Mouse (Mus musculus) kidney, embryonic 14.5 days (tissue): ENCODE results near the gene Igsf8. TPM values are rescaled to one million over a fixed set of nuclear protein-coding genes. Genes with fewer than 3 reads are reported as not detected.

Experiments
- ATAC-seq: fragments of 200-750 bp; cut with Nextera tagmentation; 2 replicates; pipeline ENCODE4 v1.8.0; 2017; ENCODE audit warnings: moderate number of reproducible peaks, mild to moderate bottlenecking, moderate TSS enrichment, moderate library complexity; ENCODE audit not compliant: low FRiP score, low TSS enrichment
- H3K27ac ChIP-seq: fragments of 300-500 bp; sonication (generic); 2 replicates; pipeline ENCODE4 v1.5.1; 2014; ENCODE audit warnings: low read depth, mild to moderate bottlenecking, low read length, moderate library complexity, mixed read lengths
- H3K27me3 ChIP-seq: fragments of 300-500 bp; sonication (generic); 2 replicates; pipeline ENCODE4 v1.6.1; 2014; ENCODE audit warnings: mild to moderate bottlenecking, low read length; ENCODE audit not compliant: control insufficient read depth, insufficient read depth
- H3K36me3 ChIP-seq: fragments of 300-500 bp; sonication (generic); 2 replicates; pipeline ENCODE4 v1.6.1; 2014; ENCODE audit warnings: low read length, mixed read lengths; ENCODE audit not compliant: control insufficient read depth, insufficient read depth
- H3K4me1 ChIP-seq: fragments of 300-500 bp; sonication (generic); 2 replicates; pipeline ENCODE4 v1.6.1; 2014; ENCODE audit warnings: low read length, mixed read lengths; ENCODE audit not compliant: control insufficient read depth, insufficient read depth
- H3K4me2 ChIP-seq: fragments of 300-500 bp; sonication (generic); replicated peaks from 2 replicates; pipeline ENCODE4 v1.6.1; 2014; ENCODE audit warnings: low read depth, mild to moderate bottlenecking, low read length
- H3K4me3 ChIP-seq: fragments of 300-500 bp; sonication (generic); 2 replicates; pipeline ENCODE4 v1.5.1; 2014; ENCODE audit warnings: mild to moderate bottlenecking, low read length
- H3K9ac ChIP-seq: fragments of 300-500 bp; sonication (generic); 2 replicates; pipeline ENCODE4 v1.6.1; 2014; ENCODE audit warnings: low read depth, mild to moderate bottlenecking, low read length, moderate library complexity
- H3K9me3 ChIP-seq: fragments of 300-500 bp; sonication (generic); 2 replicates; pipeline ENCODE4 v1.6.1; 2016; ENCODE audit warnings: low read length; ENCODE audit not compliant: control insufficient read depth
- WGBS: fragments of 180-500 bp; shearing (Covaris S2); extraction: QIAGEN DNeasy Blood & Tissue Kit; methylation state at CpG from one replicate; pipeline ENCODE4 v1.1.7; 2014; 5-methylcytosine and 5-hydroxymethylcytosine counted together
- polyA plus RNA-seq: library from polyadenylated mRNA; unstranded; fragments of >200 nt; fragmentation: Nextera tagmentation; extraction: Ambion mirVana; gene quantifications from 2 replicates; pipeline ENCODE4 v1.2.1, GENCODE M21; 2014

Gene Igsf8
- polyA plus RNA-seq, 1 experiment from 2014 or later, result 53.1 TPM

DNA sequence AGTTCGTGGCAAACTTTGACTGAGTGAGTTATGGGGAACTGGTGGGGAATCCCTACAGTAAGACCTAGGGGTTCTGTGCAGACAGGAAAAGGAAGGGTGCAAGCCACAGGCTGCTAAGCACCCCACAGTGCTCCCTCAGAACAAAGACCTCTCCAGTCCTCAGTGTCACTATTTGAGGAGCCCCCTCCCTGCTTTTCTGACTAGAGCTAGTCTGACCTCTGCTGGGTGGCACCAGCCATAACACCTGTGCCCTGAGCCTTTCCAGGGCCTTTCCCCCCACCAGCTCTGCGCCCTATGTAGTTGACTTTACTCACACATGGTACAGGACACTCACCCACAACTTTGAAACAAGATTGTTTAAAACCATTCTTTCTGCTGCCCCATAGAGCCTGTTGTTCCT, 13.8 kb upstream of the Igsf8 start:
- peak; percentile 68 for ATAC-seq
- Histone ChIP-seq H3K4me3 (no peak overlapping the region), H3K4me1 (0 out of 2 replicates have a peak, but pooled peaks cover 3% of the 10 kb centered on the region), H3K4me2 (no peak overlapping the region), H3K9me3 (no peaks in the 10 kb centered on the region), H3K9ac (no peak overlapping the region), H3K27me3 (peaks cover 8% of the 10 kb centered on the region; the same call in 1 of the 2 replicates), H3K27ac (no peak overlapping the region), H3K36me3 (no peaks in the 10 kb centered on the region)
- 62% methylated on average over 2 of the region's 2 CpGs for WGBS

DNA sequence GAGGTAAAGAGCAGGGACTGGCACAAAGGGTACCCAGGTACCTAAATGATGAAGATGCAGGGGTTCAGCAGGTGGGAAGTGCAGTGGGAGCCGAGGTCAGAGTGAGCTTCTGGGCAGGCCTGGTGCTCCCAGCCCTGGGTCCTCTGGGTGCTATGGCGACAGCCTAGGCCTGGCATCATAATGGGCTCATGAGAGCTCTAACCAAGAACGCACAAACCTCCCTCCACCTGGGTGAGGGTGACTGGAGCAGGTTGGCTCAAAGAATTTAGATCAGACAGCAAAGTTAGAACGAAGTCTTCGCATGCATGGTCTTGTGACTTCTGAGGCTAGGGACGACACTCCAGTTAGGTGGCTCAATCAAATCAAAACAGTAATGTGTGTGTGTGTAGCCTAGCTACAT, 3.1 kb upstream of the Igsf8 start, which contains the start of gene Atp1a4:
TSS of gene Atp1a4 (minus strand) at position 101 of the 400 bp plus-strand sequence.
- Histone ChIP-seq H3K4me2 (no peak within 1 kb of the TSS), H3K36me3 (no peaks in the 10 kb centered on the region), H3K4me3 (no peak within 1 kb of the TSS), H3K27me3 (no peaks in the 10 kb centered on the region), H3K9me3 (no peaks in the 10 kb centered on the region), H3K27ac (no peak within 1 kb of the TSS), H3K9ac (no peak within 1 kb of the TSS), H3K4me1 (no peaks in the 10 kb centered on the region)
- 0 out of 2 replicates have a peak, but pooled peaks have one; percentile 4 for ATAC-seq
- WGBS, result 86% methylated on average over 6 of the region's 6 CpGs

DNA sequence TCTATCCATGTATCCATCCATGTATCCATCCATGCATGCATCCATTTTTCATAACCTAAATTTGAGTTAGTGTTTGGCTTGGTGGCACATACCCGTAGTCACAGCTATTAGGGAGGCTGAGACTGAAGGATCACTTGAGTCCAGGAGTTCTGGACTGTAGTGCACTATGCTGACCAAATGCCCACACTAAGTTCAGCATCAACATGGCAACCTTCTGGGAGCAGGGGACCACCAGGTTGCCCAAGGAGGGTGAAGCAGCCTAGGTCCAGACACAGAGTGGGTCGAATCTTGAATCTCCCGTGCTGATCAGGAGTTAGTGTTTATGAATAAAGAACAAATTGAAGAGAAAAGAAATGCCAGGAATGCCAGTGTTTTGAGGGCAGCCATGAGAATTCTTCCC, 9.8 kb downstream of the Igsf8 start:
- H3K36me3 ChIP-seq, result no peaks in the 10 kb centered on the region

DNA sequence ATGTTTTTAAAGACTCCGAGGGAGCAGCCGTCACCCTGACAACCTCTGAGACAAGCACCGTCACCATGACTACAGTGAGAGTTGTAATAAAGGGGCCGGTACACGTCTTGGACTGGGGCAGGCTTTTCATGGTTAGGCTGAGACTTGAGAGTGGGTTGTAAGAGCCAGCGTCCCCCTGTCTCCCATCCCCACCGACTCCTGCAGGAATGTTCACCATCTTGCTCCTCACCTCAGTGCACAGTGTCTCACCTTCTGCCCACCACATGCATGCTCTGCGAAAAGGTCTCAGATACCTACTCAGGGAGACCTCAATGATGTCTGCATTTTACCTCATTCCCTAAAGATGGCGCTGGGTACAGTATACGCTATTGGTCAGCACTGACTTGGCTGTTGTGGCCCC, 10.3 kb downstream of the Igsf8 start:
- Histone ChIP-seq H3K27me3 (no peaks in the 10 kb centered on the region), H3K4me2 (no peak overlapping the region), H3K27ac (no peak overlapping the region), H3K36me3 (no peaks in the 10 kb centered on the region), H3K9me3 (no peaks in the 10 kb centered on the region), H3K4me1 (no peaks in the 10 kb centered on the region), H3K4me3 (no peak overlapping the region), H3K9ac (no peak overlapping the region)
- peak; percentile 43; the same call in 1 of the 2 replicates for ATAC-seq
- 64% methylated on average over 10 of the region's 10 CpGs for WGBS

More for the DNA sequence above, 9.8 kb downstream of the Igsf8 start:
- H3K9ac ChIP-seq, result no peak overlapping the region
- H3K4me3 ChIP-seq, result no peak overlapping the region
- 88% methylated on average over 3 of the region's 3 CpGs for WGBS
- H3K27me3 ChIP-seq, result no peaks in the 10 kb centered on the region
- no peak overlapping the region for H3K27ac ChIP-seq
- no peak overlapping the region for H3K4me2 ChIP-seq
- H3K9me3 ChIP-seq, result no peaks in the 10 kb centered on the region
- no peaks in the 10 kb centered on the region for H3K4me1 ChIP-seq
- ATAC-seq, result no peak

GRCm38 (mm10) chr1:172273386-172273785, 11.9 kb downstream of the Igsf8 start:
- Histone ChIP-seq H3K9me3 (no peaks in the 10 kb centered on the region), H3K27ac (no peak overlapping the region), H3K9ac (no peak overlapping the region), H3K27me3 (no peaks in the 10 kb centered on the region), H3K4me2 (no peak overlapping the region), H3K4me3 (no peak overlapping the region), H3K36me3 (no peaks in the 10 kb centered on the region), H3K4me1 (no peaks in the 10 kb centered on the region)
- 91% methylated on average over 6 of the region's 6 CpGs for WGBS
- ATAC-seq, result no peak

DNA sequence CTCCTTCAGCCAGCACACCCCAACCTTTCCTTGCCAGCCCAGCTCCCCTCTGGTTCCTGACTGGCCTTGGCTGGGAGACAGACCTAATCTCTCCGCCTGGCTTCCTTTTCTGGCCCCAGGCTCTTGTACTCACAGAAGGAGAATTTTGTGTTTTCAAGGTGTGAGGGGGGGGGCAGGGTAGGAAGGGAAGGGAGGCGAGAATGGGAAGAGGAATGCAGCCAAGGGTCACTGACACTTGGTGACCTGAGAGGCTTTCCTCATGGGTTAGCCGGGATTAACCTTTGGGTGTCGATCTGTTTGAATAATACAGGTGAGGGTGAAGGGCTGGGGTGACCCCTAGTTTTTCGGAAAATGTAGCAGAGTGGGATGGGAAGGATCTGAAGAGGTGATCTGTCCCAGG, 12.7 kb downstream of the Igsf8 start:
- Histone ChIP-seq H3K27ac (no peak overlapping the region), H3K9me3 (no peaks in the 10 kb centered on the region), H3K36me3 (no peaks in the 10 kb centered on the region), H3K4me1 (no peaks in the 10 kb centered on the region), H3K27me3 (no peaks in the 10 kb centered on the region), H3K4me3 (no peak overlapping the region), H3K9ac (no peak overlapping the region), H3K4me2 (no peak overlapping the region)
- 47% methylated on average over 5 of the region's 5 CpGs for WGBS
- no peak for ATAC-seq

- Histone ChIP-seq H3K4me1 (no peaks in the 10 kb centered on the region), H3K4me2 (no peak overlapping the region), H3K36me3 (no peaks in the 10 kb centered on the region), H3K4me3 (no peak overlapping the region), H3K9me3 (no peaks in the 10 kb centered on the region), H3K27ac (no peak overlapping the region), H3K27me3 (no peaks in the 10 kb centered on the region), H3K9ac (no peak overlapping the region)
- WGBS, result 69% methylated on average over 5 of the region's 5 CpGs
- ATAC-seq, result no peak
Measured at GRCm38 (mm10) chr1:172274547-172274946, 13.1 kb downstream of the Igsf8 start.

- no peaks in the 10 kb centered on the region for H3K4me1 ChIP-seq
- H3K4me2 ChIP-seq, result no peak overlapping the region
- no peak overlapping the region for H3K9ac ChIP-seq
- ATAC-seq, result no peak
- H3K36me3 ChIP-seq, result no peaks in the 10 kb centered on the region
- no peak overlapping the region for H3K27ac ChIP-seq
- no peak overlapping the region for H3K4me3 ChIP-seq
- WGBS, result 82% methylated on average over 3 of the region's 3 CpGs
- H3K27me3 ChIP-seq, result no peaks in the 10 kb centered on the region
- no peaks in the 10 kb centered on the region for H3K9me3 ChIP-seq
Measured at GRCm38 (mm10) chr1:172277172-172277571, 15.7 kb downstream of the Igsf8 start.

DNA sequence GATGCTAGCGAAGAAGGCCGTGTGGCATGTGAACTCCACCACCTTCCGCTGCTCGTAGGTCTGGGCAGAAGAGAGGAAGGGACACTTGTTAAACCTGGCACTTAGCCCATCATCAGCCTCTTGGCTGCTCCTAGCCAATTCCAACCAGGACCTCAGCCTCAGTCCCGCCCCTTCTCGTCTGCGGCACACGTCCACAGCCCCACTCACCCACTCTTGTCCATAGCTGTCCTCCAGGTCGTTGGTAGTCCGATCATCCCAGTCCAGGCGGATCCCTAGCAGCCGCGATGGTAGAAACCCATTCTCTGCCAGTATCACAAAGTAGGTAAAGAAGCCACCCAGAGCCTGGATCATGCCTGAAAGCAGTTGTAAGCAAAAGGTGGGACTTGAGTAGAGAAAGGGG, 16.9 kb downstream of the Igsf8 start:
- H3K4me2 ChIP-seq, result no peak overlapping the region
- no peak for ATAC-seq
- H3K9ac ChIP-seq, result no peak overlapping the region
- H3K36me3 ChIP-seq, result no peaks in the 10 kb centered on the region
- no peaks in the 10 kb centered on the region for H3K9me3 ChIP-seq
- 90% methylated on average over 13 of the region's 13 CpGs for WGBS
- no peak overlapping the region for H3K4me3 ChIP-seq
- no peak overlapping the region for H3K27ac ChIP-seq
- H3K27me3 ChIP-seq, result no peaks in the 10 kb centered on the region
- H3K4me1 ChIP-seq, result no peaks in the 10 kb centered on the region
